Mouse (Mus musculus) embryonic fibroblast, embryonic 13.5 days (primary cell): ENCODE data around the gene Lfng. TPM values are rescaled to one million over a fixed set of nuclear protein-coding genes. Genes with fewer than 3 reads are reported as not detected.

ENCODE experiments used
- H3K27ac ChIP-seq: 2 replicates; pipeline ENCODE4 v1.5.1; 2012; ENCODE audit warnings: low read length, control low read depth, inconsistent platforms; ENCODE audit not compliant: insufficient read depth
- H3K4me1 ChIP-seq: 2 replicates; pipeline ENCODE4 v1.6.1; 2011; ENCODE audit warnings: low read length; ENCODE audit not compliant: control insufficient read depth, insufficient read depth
- H3K4me3 ChIP-seq: 2 replicates; pipeline ENCODE4 v1.5.1; 2011; ENCODE audit warnings: mild to moderate bottlenecking, control low read depth, low read length; ENCODE audit not compliant: insufficient read depth
- CTCF ChIP-seq: IDR thresholded peaks from 2 replicates; pipeline ENCODE4 v1.5.1; 2011; ENCODE audit warnings: mild to moderate bottlenecking, control low read depth, low read length, moderate library complexity, borderline replicate concordance; ENCODE audit not compliant: insufficient read depth
- POLR2A ChIP-seq: IDR thresholded peaks from 2 replicates; pipeline ENCODE4 v1.6.1; 2011; ENCODE audit warnings: low read depth, mild to moderate bottlenecking, control low read depth, low read length, moderate library complexity
- polyA plus RNA-seq: library from polyadenylated mRNA; stranded (reverse); fragments of >200 nt; gene quantifications from 2 replicates; pipeline ENCODE4 v1.2.4, GENCODE M21; 2011; ENCODE audit warnings: low read depth; ENCODE audit not compliant: missing spikeins, insufficient read length

Lfng gene
- polyA plus RNA-seq, 1 experiment = 8.2 TPM

DNA sequence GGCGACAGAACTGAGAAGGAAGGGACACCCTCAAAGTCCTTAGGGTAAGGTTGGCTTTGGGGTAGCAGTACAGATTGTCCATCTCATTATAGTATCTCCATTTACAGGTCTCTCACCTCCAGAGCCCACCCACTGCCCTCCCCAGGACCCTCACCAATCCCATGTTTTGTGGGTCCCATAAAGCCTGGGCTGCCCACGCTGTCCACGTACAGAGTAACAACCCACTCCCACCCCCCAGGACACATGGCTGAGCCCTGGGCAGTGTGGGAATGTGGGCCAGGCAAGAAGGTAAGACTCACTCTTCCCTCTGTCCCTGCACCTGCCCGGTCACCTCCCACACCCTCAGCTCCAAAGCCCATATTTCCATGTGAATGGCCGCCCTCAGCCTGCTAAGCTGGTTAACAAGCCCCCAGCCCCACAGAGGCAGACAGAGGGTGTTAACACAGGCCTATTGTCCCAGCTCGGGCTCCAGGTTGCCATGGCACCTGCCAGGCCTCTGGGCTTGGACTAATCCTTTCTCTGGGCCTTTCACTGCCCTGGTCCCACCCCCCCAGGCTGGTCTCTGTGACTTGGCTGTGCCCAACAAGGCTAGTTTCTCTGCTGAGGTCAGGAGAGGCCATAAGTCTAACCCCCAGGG is 23.3 kb upstream of the Lfng start:
- Histone ChIP-seq H3K4me3 (no peak overlapping the region), H3K27ac (no peak overlapping the region), H3K4me1 (no peaks in the 10 kb centered on the region)
- TF ChIP-seq POLR2A (no peak), CTCF (no peak)

DNA sequence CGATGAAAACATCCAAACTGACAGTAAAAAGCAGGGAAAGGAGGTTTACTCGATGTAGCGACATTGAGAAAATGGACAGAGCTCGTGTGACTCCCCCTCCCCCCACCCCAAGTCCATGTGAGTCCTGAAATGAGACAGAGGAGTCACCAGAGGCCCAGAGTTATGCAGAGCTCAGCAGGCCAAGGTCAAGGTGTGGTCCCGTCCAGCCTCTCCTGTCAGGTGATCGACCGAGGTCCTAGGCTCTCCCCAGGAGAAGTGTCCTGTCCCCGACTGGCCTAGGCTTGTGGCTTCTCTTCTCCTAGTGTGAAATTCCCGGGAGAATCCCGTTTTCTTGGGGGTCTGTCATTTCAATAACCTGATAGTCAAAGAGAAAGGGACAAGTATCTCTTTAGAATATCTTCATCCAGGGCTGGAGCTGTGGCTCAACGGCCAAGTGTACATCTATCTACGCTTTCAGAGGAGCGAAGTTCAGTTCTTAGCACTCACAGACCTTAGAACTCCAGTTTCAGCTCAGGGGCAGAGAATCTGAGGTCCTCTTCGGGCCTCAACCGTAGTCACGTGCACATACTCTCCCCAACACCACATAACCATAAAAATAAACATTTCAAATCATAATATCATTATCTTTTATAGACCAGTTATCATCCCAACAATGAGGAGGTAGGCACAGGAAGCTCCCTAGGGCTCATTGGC is 17.9 kb upstream of the Lfng start:
- no peaks in the 10 kb centered on the region for H3K4me1 ChIP-seq

GRCm38 (mm10) chr5:140594846-140595245 is 12.3 kb upstream of the Lfng start:
- Histone ChIP-seq H3K4me3 (no peak overlapping the region), H3K27ac (no peak overlapping the region), H3K4me1 (no peaks in the 10 kb centered on the region)
- TF ChIP-seq POLR2A = no peak

More for the DNA sequence above, 17.9 kb upstream of the Lfng start:
- H3K27ac ChIP-seq = no peak overlapping the region
- TF ChIP-seq CTCF (no peak), POLR2A (no peak)
- no peak overlapping the region for H3K4me3 ChIP-seq

DNA sequence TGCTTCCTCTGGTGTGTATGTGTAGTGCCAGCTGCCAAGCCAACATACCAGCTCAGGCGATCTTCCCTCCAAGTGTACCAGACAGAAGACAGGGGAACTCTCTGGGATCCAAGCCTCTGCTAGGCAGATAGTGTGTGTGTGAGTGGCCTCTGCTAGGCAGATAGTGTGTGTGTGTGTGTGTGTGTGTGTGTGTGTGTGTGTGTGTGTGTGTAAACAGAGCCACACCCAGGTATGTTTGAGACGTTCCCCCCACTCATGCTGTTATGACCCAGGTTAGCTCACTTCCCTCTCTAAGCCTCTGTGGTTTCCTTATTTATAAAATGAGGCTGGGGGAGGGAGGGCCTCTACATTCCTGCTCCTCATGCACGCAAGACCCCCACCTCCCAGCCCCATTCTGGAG is 10.7 kb upstream of the Lfng start:
- TF ChIP-seq CTCF (no peak), POLR2A (no peak)
- H3K4me1 ChIP-seq = no peaks in the 10 kb centered on the region
- no peak overlapping the region for H3K4me3 ChIP-seq
- H3K27ac ChIP-seq = no peak overlapping the region

- Histone ChIP-seq H3K4me3 (no peak overlapping the region), H3K27ac (no peak overlapping the region), H3K4me1 (no peaks in the 10 kb centered on the region)
- no peak for TF ChIP-seq CTCF
- no peak for TF ChIP-seq POLR2A
Measured at GRCm38 (mm10) chr5:140596927-140597588, 10.1 kb upstream of the Lfng start.

DNA sequence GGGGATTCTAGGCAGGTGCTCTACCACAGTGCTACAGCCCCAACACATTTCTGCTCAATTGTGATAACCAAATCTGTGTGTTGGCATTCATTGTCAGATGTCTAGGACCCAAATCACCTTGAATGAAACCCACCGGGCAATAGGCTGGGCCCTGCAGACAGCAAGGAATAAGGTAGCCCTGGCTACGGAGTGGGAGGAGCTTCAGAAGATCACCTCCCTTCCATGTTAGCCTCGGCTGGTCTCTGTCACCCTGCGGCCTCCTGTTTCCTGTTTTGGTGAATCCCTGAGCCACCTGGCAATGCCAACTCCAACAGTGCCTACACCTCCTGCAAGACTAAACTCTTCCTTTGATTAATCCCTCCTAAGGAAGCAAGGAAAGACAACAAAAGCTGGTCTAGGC is 9.3 kb upstream of the Lfng start:
- H3K27ac ChIP-seq = no peak overlapping the region
- no peak overlapping the region for H3K4me3 ChIP-seq
- no peak for TF ChIP-seq CTCF
- TF ChIP-seq POLR2A = no peak
- no peaks in the 10 kb centered on the region for H3K4me1 ChIP-seq

- Histone ChIP-seq H3K4me3 (no peak overlapping the region), H3K27ac (no peak overlapping the region), H3K4me1 (peaks cover 3% of the 10 kb centered on the region; the same call in 1 of the 2 replicates)
- TF ChIP-seq POLR2A (no peak), CTCF (no peak)
Measured at GRCm38 (mm10) chr5:140599939-140600338, 7.2 kb upstream of the Lfng start.

DNA sequence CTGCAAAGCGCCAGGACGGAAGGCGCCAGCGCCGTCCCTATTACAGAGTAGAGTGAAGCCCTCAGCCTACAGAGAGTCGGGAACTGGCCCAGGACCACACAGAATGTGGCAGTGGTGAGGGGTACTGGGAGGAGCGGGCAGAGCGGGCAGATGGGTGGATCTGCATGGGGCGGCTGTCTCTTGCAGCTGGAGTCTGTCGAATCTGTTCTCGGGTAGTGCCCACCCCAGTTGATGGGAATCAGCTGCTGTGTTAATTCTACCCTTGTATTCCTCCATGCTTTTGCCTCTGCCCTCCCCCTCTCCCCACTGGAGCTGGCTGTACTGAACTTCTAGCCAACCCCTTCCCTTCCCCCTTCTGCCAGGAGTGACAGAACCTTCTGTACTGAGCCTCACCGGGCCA is 5.4 kb upstream of the Lfng start:
- no peak overlapping the region for H3K4me3 ChIP-seq
- TF ChIP-seq CTCF (no peak), POLR2A (no peak)
- no peak overlapping the region for H3K27ac ChIP-seq
- peaks cover 5% of the 10 kb centered on the region for H3K4me1 ChIP-seq

DNA sequence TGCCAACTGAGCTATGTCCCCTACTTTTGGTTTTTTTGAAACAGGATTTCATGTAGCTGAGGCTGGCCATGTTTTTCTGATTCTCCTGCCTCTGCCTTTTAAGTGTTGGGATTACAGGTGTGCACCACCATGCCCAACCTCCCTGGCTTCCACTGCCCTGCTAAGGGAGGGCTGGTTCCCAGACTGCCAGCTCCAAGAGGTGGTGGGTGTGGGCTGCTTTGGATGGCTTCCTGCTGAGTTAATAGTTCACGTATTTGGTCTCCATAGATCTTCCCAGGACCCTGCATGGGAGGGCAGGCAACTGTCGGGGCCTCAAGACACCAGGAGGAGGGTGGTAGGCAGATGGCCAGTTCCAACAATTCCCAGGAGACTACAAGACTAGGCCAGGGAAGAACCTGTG is 4.6 kb upstream of the Lfng start:
- Histone ChIP-seq H3K27ac (no peak overlapping the region), H3K4me3 (no peak overlapping the region), H3K4me1 (peaks cover 5% of the 10 kb centered on the region)
- TF ChIP-seq POLR2A (no peak), CTCF (no peak)

GRCm38 (mm10) chr5:140604386-140604785 is 2.7 kb upstream of the Lfng start:
- H3K4me1 ChIP-seq = peaks cover 8% of the 10 kb centered on the region
- no peak overlapping the region for H3K4me3 ChIP-seq
- H3K27ac ChIP-seq = peak overlapping the region; percentile 53; the same call in 1 of the 2 replicates
- no peak for TF ChIP-seq CTCF
- no peak for TF ChIP-seq POLR2A
